Mouse (Mus musculus): ENCODE results near the gene Atp6ap1l.

GRCm38 (mm10) chr13:90939600-90939999 lies 34.4 kb upstream of the Atp6ap1l start:
- TF ChIP-seq CTCF (IDR thresholded peaks at IDR 0.05; ENCODE audit: low read depth) (no peak), EP300 (optimal IDR thresholded peaks at IDR 0.05) (no peak)
